Mouse (Mus musculus) lung, embryonic 14.5 days (tissue): ENCODE measurements around the gene Hist1h2bf. TPM values are rescaled to one million over a fixed set of nuclear protein-coding genes. Genes with fewer than 3 reads are reported as not detected.

ENCODE experiments used
- ATAC-seq: fragments of 200-750 bp; cut with Nextera tagmentation; 2 replicates; pipeline ENCODE4 v1.8.0; 2017; ENCODE audit warnings: mild to moderate bottlenecking, moderate TSS enrichment, moderate library complexity; ENCODE audit not compliant: insufficient read depth
- DNase-seq: peaks from one replicate; pipeline ENCODE4 v3.0.0-alpha.2; 2015
- H3K27ac ChIP-seq: fragments of 300-500 bp; sonication (generic); 2 replicates; pipeline ENCODE4 v1.5.1; 2014; ENCODE audit warnings: low read depth, mild to moderate bottlenecking, moderate library complexity
- H3K27me3 ChIP-seq: fragments of 300-500 bp; sonication (generic); 2 replicates; pipeline ENCODE4 v1.6.1; 2014; ENCODE audit warnings: low read length, control low read depth; ENCODE audit not compliant: insufficient read depth
- H3K36me3 ChIP-seq: fragments of 300-500 bp; sonication (generic); 2 replicates; pipeline ENCODE4 v1.6.1; 2014; ENCODE audit warnings: control low read depth; ENCODE audit not compliant: insufficient read depth
- H3K4me1 ChIP-seq: fragments of 300-500 bp; sonication (generic); 2 replicates; pipeline ENCODE4 v1.6.1; 2014; ENCODE audit warnings: antibody characterized with exemption, control low read depth; ENCODE audit not compliant: insufficient read depth
- H3K4me2 ChIP-seq: fragments of 300-500 bp; sonication (generic); 2 replicates; pipeline ENCODE4 v1.6.1; 2014; ENCODE audit warnings: mild to moderate bottlenecking
- H3K4me3 ChIP-seq: fragments of 300-500 bp; sonication (generic); 2 replicates; pipeline ENCODE4 v1.5.1; 2014; ENCODE audit warnings: low read depth, low read length
- H3K9ac ChIP-seq: fragments of 300-500 bp; sonication (generic); 2 replicates; pipeline ENCODE4 v1.6.1; 2014
- H3K9me3 ChIP-seq: fragments of 300-500 bp; sonication (generic); 2 replicates; pipeline ENCODE4 v1.6.1; 2016; ENCODE audit warnings: low read depth, low read length, control low read depth
- CTCF ChIP-seq: IDR thresholded peaks from 2 replicates; pipeline ENCODE4 v1.5.1; 2016; ENCODE audit warnings: antibody characterized with exemption, low read depth
- WGBS: fragments of 180-500 bp; shearing (Covaris S2); extraction: QIAGEN DNeasy Blood & Tissue Kit; methylation state at CpG from one replicate; pipeline ENCODE4 v1.1.7; 2014; 5-methylcytosine and 5-hydroxymethylcytosine counted together
- polyA plus RNA-seq: library from polyadenylated mRNA; unstranded; fragments of >200 nt; fragmentation: Nextera tagmentation; extraction: Ambion mirVana; gene quantifications from 2 replicates; pipeline ENCODE4 v1.2.1, GENCODE M21; 2014

The Hist1h2bf gene
- polyA plus RNA-seq, 1 experiment from 2014 or later: 12.2 TPM

- TF ChIP-seq CTCF: no peak
- ATAC-seq (no peak), DNase-seq (no peak)
- Histone ChIP-seq H3K9ac (no peak overlapping the region), H3K36me3 (no peaks in the 10 kb centered on the region), H3K27me3 (no peaks in the 10 kb centered on the region), H3K27ac (no peak overlapping the region), H3K9me3 (no peaks in the 10 kb centered on the region), H3K4me2 (no peak overlapping the region), H3K4me1 (no peaks in the 10 kb centered on the region), H3K4me3 (no peak overlapping the region)
- WGBS: 88% methylated on average over 3 of the region's 3 CpGs
Measured at GRCm38 (mm10) chr13:23611638-23612037, 37.6 kb upstream of the Hist1h2bf start.

GRCm38 (mm10) chr13:23610393-23610792 is 36.4 kb upstream of the Hist1h2bf start:
- ATAC-seq: no peak
- Histone ChIP-seq H3K9me3 (no peaks in the 10 kb centered on the region), H3K36me3 (no peaks in the 10 kb centered on the region), H3K4me1 (no peaks in the 10 kb centered on the region), H3K4me3 (no peak overlapping the region), H3K27me3 (no peaks in the 10 kb centered on the region), H3K4me2 (no peak overlapping the region), H3K9ac (no peak overlapping the region), H3K27ac (no peak overlapping the region)
- WGBS: 80% methylated on average over 2 of the region's 2 CpGs
- no peak for DNase-seq
- TF ChIP-seq CTCF: no peak

- H3K9ac ChIP-seq: no peak overlapping the region
- no peaks in the 10 kb centered on the region for H3K4me1 ChIP-seq
- H3K4me3 ChIP-seq: no peak overlapping the region
- no peak overlapping the region for H3K27ac ChIP-seq
- ATAC-seq (no peak), DNase-seq (no peak)
- no peak overlapping the region for H3K4me2 ChIP-seq
- TF ChIP-seq CTCF: no peak
- no peaks in the 10 kb centered on the region for H3K36me3 ChIP-seq
- no peaks in the 10 kb centered on the region for H3K27me3 ChIP-seq
- H3K9me3 ChIP-seq: no peaks in the 10 kb centered on the region
Measured at GRCm38 (mm10) chr13:23609844-23610243, 35.8 kb upstream of the Hist1h2bf start.

GRCm38 (mm10) chr13:23609209-23609608 is 35.2 kb upstream of the Hist1h2bf start:
- DNase-seq: no peak
- no peaks in the 10 kb centered on the region for H3K36me3 ChIP-seq
- TF ChIP-seq CTCF: no peak
- no peak overlapping the region for H3K4me3 ChIP-seq
- H3K9ac ChIP-seq: no peak overlapping the region
- no peaks in the 10 kb centered on the region for H3K27me3 ChIP-seq
- H3K27ac ChIP-seq: no peak overlapping the region
- ATAC-seq: no peak
- H3K4me1 ChIP-seq: no peaks in the 10 kb centered on the region
- 67% methylated on average over 4 of the region's 4 CpGs for WGBS
- H3K4me2 ChIP-seq: no peak overlapping the region
- no peaks in the 10 kb centered on the region for H3K9me3 ChIP-seq

- WGBS: 89% methylated on average over 3 of the region's 3 CpGs
- no peaks in the 10 kb centered on the region for H3K4me1 ChIP-seq
Measured at GRCm38 (mm10) chr13:23605052-23605451, 31.1 kb upstream of the Hist1h2bf start.

GRCm38 (mm10) chr13:23604452-23604851 is 30.5 kb upstream of the Hist1h2bf start:
- H3K9me3 ChIP-seq: no peaks in the 10 kb centered on the region
- no peak overlapping the region for H3K27ac ChIP-seq
- no peak overlapping the region for H3K4me3 ChIP-seq
- no peak for TF ChIP-seq CTCF
- DNase-seq: no peak
- WGBS: 91% methylated on average over 3 of the region's 3 CpGs
- H3K4me1 ChIP-seq: no peaks in the 10 kb centered on the region
- no peak overlapping the region for H3K4me2 ChIP-seq
- ATAC-seq: no peak
- no peaks in the 10 kb centered on the region for H3K27me3 ChIP-seq
- H3K9ac ChIP-seq: no peak overlapping the region
- no peaks in the 10 kb centered on the region for H3K36me3 ChIP-seq

More at GRCm38 (mm10) chr13:23605052-23605451, 31.1 kb upstream of the Hist1h2bf start:
- Histone ChIP-seq H3K4me3 (no peak overlapping the region), H3K27me3 (no peaks in the 10 kb centered on the region), H3K9me3 (no peaks in the 10 kb centered on the region), H3K9ac (no peak overlapping the region), H3K36me3 (no peaks in the 10 kb centered on the region), H3K4me2 (no peak overlapping the region), H3K27ac (no peak overlapping the region)
- no peak for ATAC-seq
- TF ChIP-seq CTCF: no peak
- DNase-seq: no peak

- no peaks in the 10 kb centered on the region for H3K36me3 ChIP-seq
- no peaks in the 10 kb centered on the region for H3K9me3 ChIP-seq
- no peak overlapping the region for H3K9ac ChIP-seq
- H3K4me3 ChIP-seq: no peak overlapping the region
- WGBS: 67% methylated on average over 7 of the region's 7 CpGs
- H3K27ac ChIP-seq: no peak overlapping the region
- DNase-seq (peak; percentile 32), ATAC-seq (no peak)
- no peak overlapping the region for H3K4me2 ChIP-seq
- no peaks in the 10 kb centered on the region for H3K27me3 ChIP-seq
- no peak for TF ChIP-seq CTCF
- H3K4me1 ChIP-seq: no peaks in the 10 kb centered on the region
Measured at GRCm38 (mm10) chr13:23603182-23603699, 29.2 kb upstream of the Hist1h2bf start.

- peak; percentile 52; the same call in 1 of the 2 replicates for ATAC-seq
Measured at GRCm38 (mm10) chr13:23597957-23598356, 24.0 kb upstream of the Hist1h2bf start.

More at GRCm38 (mm10) chr13:23597957-23598356, 24.0 kb upstream of the Hist1h2bf start:
- peak; percentile 93 for DNase-seq
- H3K9me3 ChIP-seq: no peaks in the 10 kb centered on the region
- WGBS: 4% methylated on average over 9 of the region's 9 CpGs
- TF ChIP-seq CTCF: peak; percentile 82
- H3K4me1 ChIP-seq: peaks cover 4% of the 10 kb centered on the region; the same call in 1 of the 2 replicates
- H3K4me2 ChIP-seq: no peak overlapping the region
- no peaks in the 10 kb centered on the region for H3K27me3 ChIP-seq
- no peak overlapping the region for H3K4me3 ChIP-seq
- H3K9ac ChIP-seq: no peak overlapping the region
- no peaks in the 10 kb centered on the region for H3K36me3 ChIP-seq
- no peak overlapping the region for H3K27ac ChIP-seq
